Mouse (Mus musculus): ENCODE results near the gene Pgbd5. TPM values are rescaled to one million over a fixed set of nuclear protein-coding genes. Genes with fewer than 3 reads are reported as not detected.

Gene Pgbd5
- polyA plus RNA-seq, 1 experiment from 2014 or later = 2.0 TPM

- Histone ChIP-seq H3K4me3 (no peak overlapping the region), H3K9ac (no peak overlapping the region), H3K27ac (replicated peaks) (no peak overlapping the region), H3K27me3 (replicated peaks) (no peaks in the 10 kb centered on the region), H3K4me1 (peaks cover 15% of the 10 kb centered on the region), H3K9me3 (no peaks in the 10 kb centered on the region), H3K36me3 (peaks cover 74% of the 10 kb centered on the region), H3K4me2 (no peak overlapping the region)
- WGBS = 92% methylated on average over 15 of the region's 15 CpGs
- no peak for ATAC-seq (ENCODE audit: extremely low read depth, insufficient number of reproducible peaks, low FRiP score, low TSS enrichment)
Observed at GRCm38 (mm10) chr8:124343151-124343550, 96.3 kb downstream of the Pgbd5 start.

- no peak for ATAC-seq (ENCODE audit: extremely low read depth, insufficient number of reproducible peaks, low FRiP score, low TSS enrichment)
Observed at GRCm38 (mm10) chr8:124340360-124341068, 98.9 kb downstream of the Pgbd5 start.

DNA sequence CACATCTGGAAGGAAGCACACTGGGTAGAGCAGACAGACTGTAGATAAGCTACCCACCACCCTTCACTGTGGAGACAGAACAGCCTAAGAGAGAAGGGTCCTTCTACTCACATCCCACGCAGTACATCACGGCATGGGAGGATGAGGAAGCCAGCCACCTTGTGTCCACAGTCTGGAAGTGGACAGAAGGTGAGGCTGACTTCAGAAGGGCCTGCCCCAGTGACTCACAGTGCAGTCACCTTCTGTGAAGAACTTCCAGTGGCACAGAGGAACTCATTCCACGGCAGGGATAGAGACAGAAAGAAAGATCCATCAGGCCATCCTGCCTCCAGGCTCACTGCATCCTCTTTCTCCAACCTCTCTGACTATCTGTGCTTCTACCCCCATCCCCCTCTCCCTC lies 99.7 kb downstream of the Pgbd5 start:
- no peak for ATAC-seq (ENCODE audit: extremely low read depth, insufficient number of reproducible peaks, low FRiP score, low TSS enrichment)
- Histone ChIP-seq H3K4me1 (no peaks in the 10 kb centered on the region), H3K27ac (replicated peaks) (no peak overlapping the region), H3K36me3 (peaks cover 97% of the 10 kb centered on the region), H3K4me2 (no peak overlapping the region), H3K9me3 (no peaks in the 10 kb centered on the region), H3K9ac (no peak overlapping the region), H3K27me3 (replicated peaks) (no peaks in the 10 kb centered on the region), H3K4me3 (no peak overlapping the region)
- 72% methylated on average over 3 of the region's 3 CpGs for WGBS

More at GRCm38 (mm10) chr8:124340360-124341068, 98.9 kb downstream of the Pgbd5 start:
- Histone ChIP-seq H3K27me3 (replicated peaks) (no peaks in the 10 kb centered on the region), H3K4me1 (no peaks in the 10 kb centered on the region), H3K9ac (no peak overlapping the region), H3K9me3 (no peaks in the 10 kb centered on the region), H3K4me3 (no peak overlapping the region), H3K4me2 (no peak overlapping the region), H3K36me3 (peaks cover 95% of the 10 kb centered on the region), H3K27ac (replicated peaks) (no peak overlapping the region)
- WGBS = 83% methylated on average over 17 of the region's 17 CpGs

GRCm38 (mm10) chr8:124336302-124336701 lies 103.2 kb downstream of the Pgbd5 start:
- no peak for ATAC-seq (ENCODE audit: extremely low read depth, insufficient number of reproducible peaks, low FRiP score, low TSS enrichment)
- H3K9ac ChIP-seq = no peak overlapping the region
- H3K27ac ChIP-seq (replicated peaks) = no peak overlapping the region
- no peaks in the 10 kb centered on the region for H3K9me3 ChIP-seq
- no peak overlapping the region for H3K4me2 ChIP-seq
- H3K27me3 ChIP-seq (replicated peaks) = no peaks in the 10 kb centered on the region
- H3K4me1 ChIP-seq = peaks cover 2% of the 10 kb centered on the region; the same call in 1 of the 2 replicates
- 87% methylated on average over 13 of the region's 13 CpGs for WGBS
- peaks cover 94% of the 10 kb centered on the region for H3K36me3 ChIP-seq
- no peak overlapping the region for H3K4me3 ChIP-seq

- Histone ChIP-seq H3K36me3 (peaks cover 88% of the 10 kb centered on the region), H3K27ac (replicated peaks) (no peak overlapping the region), H3K9me3 (no peaks in the 10 kb centered on the region), H3K27me3 (replicated peaks) (no peaks in the 10 kb centered on the region), H3K4me3 (no peak overlapping the region), H3K4me2 (no peak overlapping the region), H3K4me1 (peaks cover 17% of the 10 kb centered on the region), H3K9ac (no peak overlapping the region)
- 65% methylated on average over 11 of the region's 11 CpGs for WGBS
- ATAC-seq (ENCODE audit: extremely low read depth, insufficient number of reproducible peaks, low FRiP score, low TSS enrichment) = no peak
Observed at GRCm38 (mm10) chr8:124331706-124332105, 107.8 kb downstream of the Pgbd5 start.

GRCm38 (mm10) chr8:124331094-124331493 lies 108.4 kb downstream of the Pgbd5 start:
- H3K9me3 ChIP-seq = no peaks in the 10 kb centered on the region
- H3K9ac ChIP-seq = no peak overlapping the region
- ATAC-seq (ENCODE audit: extremely low read depth, insufficient number of reproducible peaks, low FRiP score, low TSS enrichment) = no peak
- no peak overlapping the region for H3K4me2 ChIP-seq
- H3K36me3 ChIP-seq = peaks cover 88% of the 10 kb centered on the region
- peaks cover 17% of the 10 kb centered on the region for H3K4me1 ChIP-seq
- WGBS = 85% methylated on average over 3 of the region's 3 CpGs
- no peak overlapping the region for H3K27ac ChIP-seq (replicated peaks)
- H3K27me3 ChIP-seq (replicated peaks) = no peaks in the 10 kb centered on the region
- no peak overlapping the region for H3K4me3 ChIP-seq

DNA sequence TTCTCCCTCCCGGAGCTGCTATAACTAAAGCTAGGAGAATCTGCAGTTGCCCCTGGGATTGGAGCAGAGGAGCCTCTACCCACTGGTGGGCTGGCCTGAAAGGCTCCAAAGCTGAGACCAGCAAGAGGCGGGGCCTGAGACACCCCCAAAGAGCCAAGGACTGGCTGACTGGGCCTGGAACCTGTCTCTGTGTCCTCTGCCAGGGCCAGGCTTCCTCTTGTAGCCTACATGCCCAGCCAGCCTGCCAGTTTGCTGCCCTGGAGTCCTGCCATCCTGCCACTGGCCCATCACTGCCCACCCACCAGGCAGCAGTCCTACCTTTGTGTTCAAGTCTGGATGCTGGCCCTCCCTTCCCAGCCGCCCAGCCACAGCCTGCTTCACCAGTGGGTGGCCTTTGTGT lies 109.0 kb downstream of the Pgbd5 start:
- no peaks in the 10 kb centered on the region for H3K9me3 ChIP-seq
- H3K36me3 ChIP-seq = peaks cover 88% of the 10 kb centered on the region
- no peak overlapping the region for H3K9ac ChIP-seq
- no peak overlapping the region for H3K4me3 ChIP-seq
- WGBS = 98% methylated on average over 2 of the region's 3 CpGs
- no peak for ATAC-seq (ENCODE audit: extremely low read depth, insufficient number of reproducible peaks, low FRiP score, low TSS enrichment)
- peaks cover 17% of the 10 kb centered on the region for H3K4me1 ChIP-seq
- no peak overlapping the region for H3K4me2 ChIP-seq
- no peaks in the 10 kb centered on the region for H3K27me3 ChIP-seq (replicated peaks)
- no peak overlapping the region for H3K27ac ChIP-seq (replicated peaks)

DNA sequence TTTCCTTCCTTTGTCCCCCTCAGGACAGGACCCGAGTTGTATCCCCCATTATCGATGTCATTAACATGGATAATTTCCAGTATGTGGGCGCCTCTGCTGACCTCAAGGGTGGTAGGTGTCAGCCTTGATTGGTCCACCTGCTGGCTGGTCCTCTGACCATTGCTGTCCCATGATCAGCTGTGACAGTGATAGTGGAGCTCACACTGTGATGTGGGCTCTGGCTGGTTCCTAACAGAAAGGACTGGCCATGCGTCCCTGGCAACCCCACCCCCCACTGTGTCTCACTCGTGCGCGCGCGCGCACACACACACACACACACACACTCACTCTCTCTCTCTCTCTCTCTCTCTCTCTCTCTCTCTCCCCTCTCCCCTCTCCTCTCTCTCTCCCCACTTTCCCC lies 109.8 kb downstream of the Pgbd5 start:
- Histone ChIP-seq H3K27ac (replicated peaks) (peak overlapping the region; percentile 42; the same call in 1 of the 2 replicates), H3K9ac (no peak overlapping the region), H3K9me3 (no peaks in the 10 kb centered on the region), H3K27me3 (replicated peaks) (no peaks in the 10 kb centered on the region), H3K4me2 (no peak overlapping the region), H3K36me3 (peaks cover 88% of the 10 kb centered on the region), H3K4me3 (no peak overlapping the region), H3K4me1 (peaks cover 17% of the 10 kb centered on the region)
- 70% methylated on average over 10 of the region's 10 CpGs for WGBS
- ATAC-seq (ENCODE audit: extremely low read depth, insufficient number of reproducible peaks, low FRiP score, low TSS enrichment) = no peak

- H3K27ac ChIP-seq (replicated peaks) = no peak overlapping the region; the same call in 1 of the 2 replicates
- WGBS = 82% methylated on average over 7 of the region's 7 CpGs
Observed at GRCm38 (mm10) chr8:124328259-124328658, 111.2 kb downstream of the Pgbd5 start.

DNA sequence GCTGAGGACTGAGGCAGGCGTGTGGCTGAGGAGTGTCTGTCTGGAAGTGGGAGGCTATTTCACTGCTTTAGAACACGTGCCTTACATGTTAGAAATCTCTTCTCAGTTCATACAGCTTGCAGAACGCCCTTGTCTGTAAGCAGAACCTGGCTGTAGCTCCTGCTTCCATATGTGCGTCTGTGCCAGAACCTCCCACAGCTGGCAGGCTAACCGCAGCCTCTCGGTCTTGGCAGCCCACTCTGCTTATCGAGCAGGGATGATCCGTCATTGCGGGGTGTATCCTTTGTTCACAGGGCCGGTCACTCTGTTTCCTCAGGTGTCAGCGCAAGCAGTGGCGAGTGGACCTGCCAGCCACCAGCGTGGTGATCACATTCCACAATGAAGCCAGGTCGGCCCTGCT lies 116.1 kb downstream of the Pgbd5 start:
- Histone ChIP-seq H3K36me3 (peaks cover 60% of the 10 kb centered on the region), H3K4me1 (peaks cover 17% of the 10 kb centered on the region), H3K27ac (replicated peaks) (no peak overlapping the region), H3K4me3 (no peak overlapping the region), H3K9me3 (no peaks in the 10 kb centered on the region), H3K4me2 (no peak overlapping the region), H3K9ac (no peak overlapping the region), H3K27me3 (replicated peaks) (no peaks in the 10 kb centered on the region)
- 86% methylated on average over 14 of the region's 14 CpGs for WGBS
- ATAC-seq (ENCODE audit: extremely low read depth, insufficient number of reproducible peaks, low FRiP score, low TSS enrichment) = no peak

More at GRCm38 (mm10) chr8:124328259-124328658, 111.2 kb downstream of the Pgbd5 start:
- peaks cover 88% of the 10 kb centered on the region for H3K36me3 ChIP-seq
- ATAC-seq (ENCODE audit: extremely low read depth, insufficient number of reproducible peaks, low FRiP score, low TSS enrichment) = no peak
- H3K9ac ChIP-seq = no peak overlapping the region
- no peaks in the 10 kb centered on the region for H3K9me3 ChIP-seq
- H3K4me2 ChIP-seq = no peak overlapping the region
- H3K4me3 ChIP-seq = no peak overlapping the region
- no peaks in the 10 kb centered on the region for H3K27me3 ChIP-seq (replicated peaks)
- peaks cover 17% of the 10 kb centered on the region for H3K4me1 ChIP-seq

DNA sequence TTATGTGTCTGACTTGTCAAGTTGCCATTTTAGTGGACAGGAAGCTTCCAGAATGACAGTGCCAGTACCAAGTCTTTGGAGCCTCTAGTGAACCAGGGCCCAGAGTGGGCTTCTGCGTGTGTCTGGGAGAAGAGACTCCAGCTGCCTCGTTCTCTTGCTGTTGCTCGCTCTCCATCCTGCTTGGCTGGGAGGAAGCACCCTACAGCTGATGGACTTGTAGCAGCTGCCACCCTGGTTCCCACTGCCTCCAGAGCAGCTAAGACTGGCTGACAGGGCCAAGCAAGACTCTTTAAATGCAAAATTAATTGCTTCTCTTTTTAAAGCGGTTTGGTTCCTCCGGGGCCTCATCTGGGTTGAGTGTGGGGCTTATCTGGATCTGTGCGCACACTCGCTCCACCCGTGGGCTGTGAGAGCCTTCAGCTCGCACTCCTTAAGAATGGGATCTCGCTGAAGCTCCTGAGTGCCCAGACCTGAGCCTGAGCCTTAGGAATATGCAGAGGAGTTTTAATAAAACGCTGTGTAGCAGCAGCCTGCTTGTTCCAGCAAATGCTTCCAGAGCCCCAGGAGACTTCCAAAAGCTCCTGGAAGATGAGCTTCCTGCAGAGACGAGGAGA lies 118.1 kb downstream of the Pgbd5 start:
- no peaks in the 10 kb centered on the region for H3K27me3 ChIP-seq (replicated peaks)
- no peak overlapping the region for H3K27ac ChIP-seq (replicated peaks)
- peaks cover 37% of the 10 kb centered on the region for H3K4me1 ChIP-seq
- peaks cover 40% of the 10 kb centered on the region for H3K36me3 ChIP-seq
- 54% methylated on average over 12 of the region's 12 CpGs for WGBS
- no peak for ATAC-seq (ENCODE audit: extremely low read depth, insufficient number of reproducible peaks, low FRiP score, low TSS enrichment)
- no peak overlapping the region for H3K4me2 ChIP-seq
- H3K9me3 ChIP-seq = no peaks in the 10 kb centered on the region
- H3K9ac ChIP-seq = no peak overlapping the region
- no peak overlapping the region for H3K4me3 ChIP-seq

GRCm38 (mm10) chr8:124319316-124319652 lies 120.2 kb downstream of the Pgbd5 start:
- Histone ChIP-seq H3K27ac (replicated peaks) (no peak overlapping the region; the same call in 1 of the 2 replicates), H3K36me3 (peaks cover 19% of the 10 kb centered on the region), H3K4me1 (peaks cover 57% of the 10 kb centered on the region), H3K9me3 (no peaks in the 10 kb centered on the region), H3K27me3 (replicated peaks) (no peaks in the 10 kb centered on the region), H3K9ac (no peak overlapping the region; the same call in 1 of the 2 replicates), H3K4me3 (no peak overlapping the region), H3K4me2 (no peak overlapping the region)
- 84% methylated on average over 4 of the region's 4 CpGs for WGBS
- no peak for ATAC-seq (ENCODE audit: extremely low read depth, insufficient number of reproducible peaks, low FRiP score, low TSS enrichment)

All from heart, embryonic 13.5 days (tissue).